Mouse (Mus musculus) limb, embryonic 15.5 days (tissue): ENCODE measurements around the gene Mamdc2. TPM values are rescaled to one million over a fixed set of nuclear protein-coding genes. Genes with fewer than 3 reads are reported as not detected.

ENCODE experiments used
- ATAC-seq: fragments of 200-750 bp; cut with Nextera tagmentation; 2 replicates; pipeline ENCODE4 v1.8.0; 2017; ENCODE audit warnings: low read depth, moderate TSS enrichment; ENCODE audit not compliant: insufficient number of reproducible peaks, low FRiP score, low TSS enrichment
- H3K27ac ChIP-seq: fragments of 300-500 bp; sonication (generic); 2 replicates; pipeline ENCODE4 v1.5.1; 2015; ENCODE audit warnings: moderate library complexity, mild to moderate bottlenecking, inconsistent platforms
- H3K27me3 ChIP-seq: fragments of 300-500 bp; sonication (generic); 2 replicates; pipeline ENCODE4 v1.6.1; 2015; ENCODE audit warnings: inconsistent platforms
- H3K36me3 ChIP-seq: fragments of 300-500 bp; sonication (generic); 2 replicates; pipeline ENCODE4 v1.6.1; 2015; ENCODE audit warnings: inconsistent platforms
- H3K4me1 ChIP-seq: fragments of 300-500 bp; sonication (generic); 2 replicates; pipeline ENCODE4 v1.6.1; 2015; ENCODE audit warnings: inconsistent platforms
- H3K4me2 ChIP-seq: fragments of 300-500 bp; sonication (generic); 2 replicates; pipeline ENCODE4 v1.6.1; 2015; ENCODE audit warnings: mild to moderate bottlenecking, inconsistent platforms
- H3K4me3 ChIP-seq: fragments of 300-500 bp; sonication (generic); 2 replicates; pipeline ENCODE4 v1.5.1; 2015; ENCODE audit warnings: mild to moderate bottlenecking, inconsistent platforms
- H3K9ac ChIP-seq: fragments of 300-500 bp; sonication (generic); 2 replicates; pipeline ENCODE4 v1.6.1; 2015; ENCODE audit warnings: inconsistent platforms
- H3K9me3 ChIP-seq: fragments of 300-500 bp; sonication (generic); 2 replicates; pipeline ENCODE4 v1.6.1; 2016; ENCODE audit warnings: inconsistent platforms
- WGBS: fragments of 180-500 bp; shearing (Covaris S2); methylation state at CpG from one replicate; pipeline ENCODE4 v1.1.7; 2015; 5-methylcytosine and 5-hydroxymethylcytosine counted together
- polyA plus RNA-seq: library from polyadenylated mRNA; unstranded; fragments of >200 nt; fragmentation: Nextera tagmentation; extraction: Ambion mirVana; gene quantifications from 2 replicates; pipeline ENCODE4 v1.2.1, GENCODE M21; 2015

Mamdc2 gene
- polyA plus RNA-seq, 1 experiment from 2014 or later: 3.4 TPM

- WGBS: 73% methylated on average over 5 of the region's 5 CpGs
- H3K27ac ChIP-seq: no peak overlapping the region
- no peak for ATAC-seq
These were observed 37.4 kb downstream of the Mamdc2 start for GRCm38 (mm10) chr19:23410800-23411199.

GRCm38 (mm10) chr19:23410328-23410727 lies 37.9 kb downstream of the Mamdc2 start:
- no peak overlapping the region for H3K9ac ChIP-seq
- H3K36me3 ChIP-seq: no peaks in the 10 kb centered on the region
- H3K27me3 ChIP-seq: no peaks in the 10 kb centered on the region
- no peaks in the 10 kb centered on the region for H3K4me1 ChIP-seq
- no peak overlapping the region for H3K4me2 ChIP-seq
- 59% methylated on average over 4 of the region's 4 CpGs for WGBS
- H3K27ac ChIP-seq: no peak overlapping the region
- no peaks in the 10 kb centered on the region for H3K9me3 ChIP-seq
- H3K4me3 ChIP-seq: no peak overlapping the region
- ATAC-seq: no peak

More at GRCm38 (mm10) chr19:23410800-23411199, 37.4 kb downstream of the Mamdc2 start:
- H3K9ac ChIP-seq: no peak overlapping the region
- no peaks in the 10 kb centered on the region for H3K36me3 ChIP-seq
- no peak overlapping the region for H3K4me2 ChIP-seq
- no peak overlapping the region for H3K4me3 ChIP-seq
- no peaks in the 10 kb centered on the region for H3K27me3 ChIP-seq
- H3K4me1 ChIP-seq: no peaks in the 10 kb centered on the region
- H3K9me3 ChIP-seq: no peaks in the 10 kb centered on the region

DNA sequence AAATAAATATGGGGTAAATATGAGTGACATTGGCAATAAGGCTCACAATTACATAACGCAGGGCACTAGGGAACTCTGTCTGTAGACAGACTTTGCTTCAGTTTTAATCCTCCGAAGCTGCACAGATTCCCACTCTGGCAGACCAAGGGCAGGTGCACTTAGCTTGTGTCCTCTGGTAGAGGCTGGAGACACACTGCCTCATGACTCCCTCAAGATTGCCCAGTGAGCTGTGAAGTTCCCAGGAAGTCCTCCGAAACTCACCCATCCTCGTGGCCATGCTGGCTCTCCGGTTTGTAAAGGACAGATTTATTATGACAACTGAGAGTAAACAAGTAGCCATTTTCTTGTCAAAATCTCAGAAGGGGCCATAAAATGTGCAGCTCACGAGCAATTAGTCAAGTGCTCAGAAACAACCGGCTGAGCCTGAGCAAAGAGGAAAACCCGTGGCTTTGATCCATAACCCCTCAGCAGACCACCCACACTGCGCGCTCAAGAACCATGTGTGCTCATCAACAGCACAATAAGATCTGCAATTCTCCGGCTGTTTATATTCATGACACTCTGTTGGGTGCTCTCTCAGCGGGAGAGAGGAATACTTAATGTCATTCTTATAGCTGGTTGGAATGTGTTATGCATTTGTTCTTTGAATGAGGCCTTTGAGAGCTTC lies 46.6 kb downstream of the Mamdc2 start:
- Histone ChIP-seq H3K4me2 (no peak overlapping the region), H3K9me3 (no peaks in the 10 kb centered on the region), H3K4me1 (no peaks in the 10 kb centered on the region), H3K9ac (no peak overlapping the region), H3K36me3 (no peaks in the 10 kb centered on the region), H3K27ac (no peak overlapping the region), H3K4me3 (no peak overlapping the region), H3K27me3 (no peaks in the 10 kb centered on the region)
- ATAC-seq: no peak
- WGBS: 29% methylated on average over 12 of the region's 12 CpGs

GRCm38 (mm10) chr19:23400485-23400884 lies 47.8 kb downstream of the Mamdc2 start:
- Histone ChIP-seq H3K4me3 (no peak overlapping the region), H3K36me3 (no peaks in the 10 kb centered on the region), H3K9me3 (no peaks in the 10 kb centered on the region), H3K27ac (no peak overlapping the region), H3K9ac (no peak overlapping the region), H3K27me3 (no peaks in the 10 kb centered on the region), H3K4me1 (no peaks in the 10 kb centered on the region), H3K4me2 (no peak overlapping the region)
- ATAC-seq: no peak
- WGBS: 56% methylated on average over 5 of the region's 5 CpGs

- no peak overlapping the region for H3K9ac ChIP-seq
- no peak overlapping the region for H3K4me2 ChIP-seq
- ATAC-seq: no peak
- H3K9me3 ChIP-seq: no peaks in the 10 kb centered on the region
- H3K4me3 ChIP-seq: no peak overlapping the region
- H3K27ac ChIP-seq: no peak overlapping the region
- H3K4me1 ChIP-seq: no peaks in the 10 kb centered on the region
- no peaks in the 10 kb centered on the region for H3K36me3 ChIP-seq
- WGBS: 58% methylated on average over 2 of the region's 2 CpGs
- H3K27me3 ChIP-seq: no peaks in the 10 kb centered on the region
These were observed 52.3 kb downstream of the Mamdc2 start for GRCm38 (mm10) chr19:23395956-23396355.

DNA sequence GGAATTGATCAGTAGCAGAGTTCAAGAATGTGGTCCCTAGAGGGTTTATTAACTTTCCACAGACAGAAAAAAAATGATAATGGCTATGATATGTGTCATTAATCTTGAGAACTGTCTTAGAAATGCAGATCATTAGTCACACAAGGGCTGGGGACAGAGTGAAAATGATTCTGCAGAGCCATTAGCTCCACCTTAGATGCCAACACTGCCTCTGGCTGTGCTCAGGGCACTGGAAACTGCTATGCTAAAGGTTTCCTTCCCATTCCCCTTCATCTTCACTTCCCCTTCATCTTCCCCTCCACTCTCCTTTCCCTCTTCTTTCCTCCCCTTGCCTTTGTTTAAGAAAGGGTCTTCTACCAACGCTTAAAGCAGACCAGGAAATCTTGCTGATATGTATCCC lies 53.6 kb downstream of the Mamdc2 start:
- Histone ChIP-seq H3K4me2 (no peak overlapping the region), H3K36me3 (no peaks in the 10 kb centered on the region), H3K4me3 (no peak overlapping the region), H3K9me3 (no peaks in the 10 kb centered on the region), H3K27ac (no peak overlapping the region), H3K27me3 (no peaks in the 10 kb centered on the region), H3K4me1 (no peaks in the 10 kb centered on the region), H3K9ac (no peak overlapping the region)
- WGBS: 68% methylated on average over 1 of the region's 1 CpGs
- ATAC-seq: no peak

DNA sequence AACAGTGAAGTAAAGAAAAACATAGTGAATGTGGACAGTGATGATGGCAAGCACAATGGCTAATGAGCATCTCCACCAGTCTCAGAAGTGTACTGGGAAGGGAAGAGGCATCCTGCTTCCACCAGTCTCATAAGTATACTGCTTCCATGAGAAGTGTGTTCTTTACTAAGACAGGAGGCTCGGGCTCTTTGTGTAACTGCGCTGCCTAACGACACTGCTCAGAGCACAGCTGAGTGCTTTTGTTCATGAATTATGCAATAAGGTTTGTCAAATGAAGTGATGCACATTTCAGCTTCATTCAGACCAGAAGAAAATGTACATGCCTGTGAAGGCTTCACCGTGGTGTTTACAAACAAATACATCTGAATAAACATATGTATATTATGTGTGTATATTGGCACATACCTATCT lies 59.4 kb downstream of the Mamdc2 start:
- Histone ChIP-seq H3K4me2 (no peak overlapping the region), H3K4me3 (no peak overlapping the region), H3K9me3 (no peaks in the 10 kb centered on the region), H3K9ac (no peak overlapping the region), H3K4me1 (no peaks in the 10 kb centered on the region), H3K36me3 (no peaks in the 10 kb centered on the region), H3K27me3 (no peaks in the 10 kb centered on the region), H3K27ac (no peak overlapping the region)
- 76% methylated on average over 4 of the region's 4 CpGs for WGBS
- ATAC-seq: no peak

- 36% methylated on average over 7 of the region's 7 CpGs for WGBS
- H3K4me1 ChIP-seq: no peaks in the 10 kb centered on the region
- no peaks in the 10 kb centered on the region for H3K9me3 ChIP-seq
- H3K9ac ChIP-seq: no peak overlapping the region
- H3K4me3 ChIP-seq: no peak overlapping the region
- H3K4me2 ChIP-seq: no peak overlapping the region
- no peak overlapping the region for H3K27ac ChIP-seq
- H3K27me3 ChIP-seq: no peaks in the 10 kb centered on the region
- no peaks in the 10 kb centered on the region for H3K36me3 ChIP-seq
- no peak for ATAC-seq
These were observed 60.0 kb downstream of the Mamdc2 start for GRCm38 (mm10) chr19:23388083-23388861.

DNA sequence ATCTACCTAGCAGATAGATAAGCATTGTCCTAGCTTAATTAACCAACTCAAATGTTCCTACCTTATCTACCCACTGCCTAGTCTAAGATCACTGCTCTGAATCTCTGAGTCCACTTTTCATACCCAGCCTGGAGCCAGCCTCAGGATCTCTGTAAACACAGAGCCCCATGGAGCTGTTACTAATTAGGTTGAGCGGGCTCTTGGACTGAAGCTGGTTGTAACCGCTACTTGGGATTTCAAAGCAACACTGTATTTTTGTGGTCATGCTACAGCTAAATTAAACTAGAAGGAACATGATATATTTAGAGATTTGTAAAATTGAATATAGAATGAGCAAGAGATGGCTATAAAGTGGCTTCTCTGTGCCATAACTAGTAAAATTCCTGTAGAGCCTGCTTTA lies 65.8 kb downstream of the Mamdc2 start:
- Histone ChIP-seq H3K27ac (no peak overlapping the region), H3K9ac (no peak overlapping the region), H3K4me1 (no peaks in the 10 kb centered on the region), H3K27me3 (no peaks in the 10 kb centered on the region), H3K4me3 (no peak overlapping the region), H3K36me3 (no peaks in the 10 kb centered on the region), H3K4me2 (no peak overlapping the region), H3K9me3 (no peaks in the 10 kb centered on the region)
- 0 out of 2 replicates have a peak, but pooled peaks have one; percentile 58 for ATAC-seq
- WGBS: 37% methylated on average over 2 of the region's 2 CpGs

DNA sequence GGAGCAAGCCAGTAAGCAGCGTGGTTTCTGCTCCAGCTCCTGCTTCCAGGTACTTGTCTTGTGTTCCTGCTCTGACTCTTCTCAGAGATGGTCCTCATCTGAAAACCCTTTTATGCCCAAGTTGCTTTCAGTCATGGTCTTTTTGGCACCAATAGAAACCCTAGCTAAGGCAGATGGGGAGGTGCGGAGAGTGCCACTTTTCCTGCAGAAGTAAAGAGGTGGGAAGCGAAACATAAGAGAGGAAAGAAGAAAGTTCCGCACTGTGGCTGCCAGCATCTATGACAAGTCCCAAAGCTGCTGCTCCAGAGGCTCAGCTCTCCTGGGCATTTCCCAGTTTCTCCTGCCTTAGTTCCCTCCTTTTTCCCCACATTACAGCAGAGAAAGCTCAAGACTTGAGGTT lies 67.3 kb downstream of the Mamdc2 start:
- Histone ChIP-seq H3K9ac (no peak overlapping the region), H3K4me1 (no peaks in the 10 kb centered on the region), H3K9me3 (no peaks in the 10 kb centered on the region), H3K27me3 (no peaks in the 10 kb centered on the region), H3K4me3 (no peak overlapping the region), H3K4me2 (no peak overlapping the region), H3K27ac (no peak overlapping the region), H3K36me3 (no peaks in the 10 kb centered on the region)
- no peak for ATAC-seq
- WGBS: 87% methylated on average over 4 of the region's 4 CpGs

DNA sequence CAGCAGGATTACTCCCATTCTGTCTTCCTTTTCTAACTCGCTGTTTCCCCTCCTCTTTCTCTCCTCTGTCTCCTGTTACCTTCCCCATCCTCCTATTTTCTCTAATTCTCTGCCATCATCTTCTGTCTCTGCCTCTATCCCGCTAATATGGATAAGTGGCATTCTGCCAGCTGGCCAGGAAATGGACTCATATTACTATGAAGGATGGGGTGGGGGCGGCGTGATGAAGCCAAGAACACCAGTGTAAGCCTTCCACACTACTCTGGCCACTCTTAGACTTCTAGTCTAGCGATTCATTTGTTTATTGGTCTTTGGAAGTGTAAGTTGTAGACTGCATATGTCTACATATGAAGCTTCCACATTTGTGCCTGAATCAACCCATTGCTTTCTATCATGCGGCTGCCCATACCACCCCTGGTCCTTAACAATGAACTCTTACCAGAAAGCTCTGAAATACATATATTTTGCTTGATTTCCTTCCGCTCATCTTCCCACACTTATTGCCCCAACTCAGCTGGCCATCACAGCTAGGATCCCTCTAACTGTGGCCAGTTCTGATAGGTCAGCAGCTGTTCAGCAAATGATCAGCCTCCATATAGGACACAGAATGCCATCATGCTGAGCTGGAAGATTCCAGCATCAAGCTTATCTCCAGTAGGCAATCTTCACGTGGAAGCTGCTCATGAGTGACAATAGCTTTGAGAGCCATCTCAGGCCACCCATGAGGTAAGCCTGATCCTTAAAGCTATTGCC lies 68.3 kb downstream of the Mamdc2 start:
- Histone ChIP-seq H3K36me3 (no peaks in the 10 kb centered on the region), H3K4me2 (no peak overlapping the region), H3K9ac (no peak overlapping the region), H3K27ac (no peak overlapping the region), H3K4me3 (no peak overlapping the region), H3K4me1 (no peaks in the 10 kb centered on the region), H3K9me3 (no peaks in the 10 kb centered on the region), H3K27me3 (no peaks in the 10 kb centered on the region)
- WGBS: 85% methylated on average over 8 of the region's 8 CpGs
- no peak for ATAC-seq
